Mouse (Mus musculus) frontal cortex, adult (tissue): ENCODE data around the gene Bmp6.

Experiments used
- ATAC-seq: cut with Nextera tagmentation; 2 replicates; pipeline ENCODE4 v1.9.2; 2017; ENCODE audit warnings: mild to moderate bottlenecking, moderate library complexity, mixed read lengths; ENCODE audit not compliant: low TSS enrichment

Bmp6 gene

DNA sequence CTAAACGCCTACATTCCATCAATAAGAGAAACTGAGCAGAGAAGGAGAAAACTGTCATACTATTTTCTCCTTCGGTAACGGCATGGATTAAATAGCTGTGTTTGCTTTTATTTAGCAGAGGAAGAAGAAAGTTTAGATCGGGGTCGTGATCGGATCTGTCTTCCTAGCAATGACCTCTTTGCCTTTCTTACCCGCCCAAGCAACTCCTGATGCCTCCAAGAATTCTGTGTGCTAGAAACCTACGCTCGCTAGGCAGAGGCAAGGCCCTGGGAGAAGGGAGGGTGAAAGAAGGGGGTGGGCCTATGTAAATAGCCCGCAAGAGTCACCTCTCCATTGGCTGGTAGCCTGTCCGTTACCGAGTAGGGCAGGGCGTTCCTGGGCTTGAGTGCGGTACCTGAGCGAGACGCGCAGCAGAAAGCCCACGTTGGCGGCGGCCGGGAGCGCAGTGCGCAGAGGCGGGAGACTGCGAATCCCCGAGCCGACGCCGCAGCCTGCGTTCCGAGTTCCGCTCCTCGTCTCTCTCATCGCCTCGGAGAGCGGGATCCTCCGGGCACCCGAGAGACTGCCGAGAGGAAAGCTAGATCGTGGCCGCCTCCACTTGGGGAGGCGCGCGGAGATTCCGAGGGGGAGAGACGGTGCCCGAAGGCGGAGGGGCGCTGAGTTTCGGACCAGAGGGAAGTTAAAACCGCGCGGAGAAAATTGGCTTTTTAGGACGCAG lies at the start of gene Bmp6:
Gene Bmp6 (plus strand): TSS at position 395 of the 718 bp plus-strand sequence.
- ATAC-seq, result peak; percentile 96

- no peak for ATAC-seq
These were observed 48.7 kb upstream of the Bmp6 start for GRCm38 (mm10) chr13:38296166-38296565.

DNA sequence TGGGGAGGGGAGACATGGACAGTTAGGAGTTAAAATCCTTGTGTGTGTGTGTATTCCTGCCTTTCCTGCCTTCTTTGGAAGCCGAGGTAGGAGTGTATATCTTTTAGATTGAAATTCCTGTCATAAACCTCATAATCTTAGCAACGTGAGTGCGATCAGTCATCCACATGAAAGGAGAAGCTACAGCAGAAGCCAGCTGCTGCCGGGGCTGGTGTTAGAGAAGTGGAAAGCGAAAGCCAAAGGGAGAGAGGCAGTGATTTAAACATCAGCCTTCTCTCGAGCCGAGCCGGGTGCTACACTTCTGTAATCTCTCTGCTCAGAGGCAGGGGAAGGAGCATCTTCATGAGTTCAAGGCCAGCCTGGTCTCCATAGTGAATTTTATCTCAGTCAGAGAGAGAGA lies 48.3 kb upstream of the Bmp6 start:
- peak; percentile 62; the same call in 1 of the 2 replicates for ATAC-seq

DNA sequence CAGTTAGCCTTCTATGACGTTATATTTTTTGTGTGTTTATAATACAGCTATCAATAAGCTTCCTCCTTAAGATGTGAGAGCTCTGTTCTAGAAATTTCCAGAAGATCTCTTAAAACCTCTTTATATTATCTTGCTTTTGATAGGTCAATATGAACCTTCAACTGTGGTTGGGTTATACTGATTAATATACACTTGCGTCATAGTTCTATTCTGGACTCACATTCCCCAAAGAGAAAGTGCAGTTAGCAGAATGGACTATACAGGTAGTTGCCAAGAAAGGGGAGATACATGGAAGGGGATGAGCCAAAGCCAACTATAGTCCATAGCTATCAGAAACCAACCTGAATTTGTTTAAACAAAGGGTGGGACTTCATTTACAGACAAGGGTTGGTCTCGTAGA lies 33.8 kb upstream of the Bmp6 start:
- ATAC-seq, result no peak

DNA sequence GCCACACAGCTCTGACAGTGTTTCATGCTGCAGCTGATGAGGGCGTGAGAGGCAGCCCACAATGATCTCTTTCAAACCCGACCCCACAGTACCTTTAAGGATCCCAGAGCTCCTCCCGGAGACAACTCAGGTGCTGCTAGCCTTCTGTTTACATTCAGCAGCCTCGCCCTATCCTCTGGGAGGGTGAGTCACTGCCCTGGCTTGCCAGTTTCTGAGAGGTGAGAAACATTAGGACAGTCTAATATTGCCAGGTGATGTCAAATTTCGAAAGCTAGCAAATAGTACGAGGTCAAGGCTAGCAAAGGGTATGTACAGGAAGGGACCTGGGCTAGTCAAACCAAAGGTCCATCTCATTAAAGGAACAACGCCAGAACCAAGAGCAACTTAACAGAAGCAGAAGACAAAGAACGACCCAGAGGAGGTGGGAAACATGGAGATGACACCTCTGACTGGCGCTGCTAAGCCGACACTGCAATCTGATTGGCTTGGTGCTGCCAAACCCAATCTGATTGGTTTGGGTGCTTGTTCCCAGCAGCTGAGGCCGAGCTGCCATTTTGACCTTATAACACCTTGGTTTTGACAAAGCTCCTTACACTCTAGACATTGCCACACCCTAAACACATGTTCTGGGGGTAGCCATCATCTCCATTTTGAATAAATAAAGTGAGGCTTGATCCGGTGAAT lies 32.4 kb upstream of the Bmp6 start:
- ATAC-seq, result no peak

GRCm38 (mm10) chr13:38314590-38314989 lies 30.3 kb upstream of the Bmp6 start:
- ATAC-seq, result no peak

GRCm38 (mm10) chr13:38318418-38318817 lies 26.5 kb upstream of the Bmp6 start:
- ATAC-seq, result no peak

- no peak for ATAC-seq
These were observed 24.6 kb upstream of the Bmp6 start for GRCm38 (mm10) chr13:38320354-38320753.

DNA sequence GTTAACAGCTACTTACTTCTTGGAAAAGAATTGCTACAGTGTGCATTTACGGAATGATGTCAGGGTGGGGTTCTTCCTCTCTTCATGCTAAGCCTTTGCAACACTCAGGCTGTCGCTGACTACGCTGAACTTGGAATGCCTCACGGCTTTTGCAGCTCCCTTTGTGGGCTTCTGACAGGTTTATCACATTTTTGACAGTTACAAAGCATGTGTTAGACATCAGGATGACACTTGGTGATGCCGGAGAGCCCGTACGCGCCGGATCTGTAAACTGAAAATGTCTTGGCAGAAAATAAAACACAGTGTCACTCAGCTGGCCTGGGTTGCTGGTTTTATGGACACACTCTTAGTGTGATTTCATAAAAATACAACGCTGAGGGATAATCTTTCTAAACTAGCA lies 20.5 kb upstream of the Bmp6 start:
- ATAC-seq, result no peak

GRCm38 (mm10) chr13:38327377-38327776 lies 17.5 kb upstream of the Bmp6 start:
- ATAC-seq, result no peak

DNA sequence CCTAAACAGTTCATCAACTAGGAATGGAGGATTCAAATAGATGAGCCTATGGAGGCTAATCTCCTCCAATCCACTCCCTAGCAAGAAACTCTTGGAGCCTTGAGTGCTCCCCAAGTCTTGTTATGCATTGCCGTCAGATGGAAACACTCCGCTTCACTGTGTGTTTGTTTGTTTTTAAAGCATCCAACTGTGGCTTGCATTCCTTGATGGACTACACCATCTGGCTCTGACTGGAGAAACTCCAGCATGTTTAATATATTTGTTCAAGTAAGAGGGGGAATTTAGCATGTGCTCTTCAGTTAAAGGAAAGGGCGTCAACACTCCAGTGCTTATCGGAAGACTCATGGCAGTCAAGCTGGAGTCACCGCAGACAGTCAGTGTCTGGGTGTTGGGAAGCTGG lies 11.4 kb upstream of the Bmp6 start:
- no peak for ATAC-seq

GRCm38 (mm10) chr13:38342598-38342997 lies 2.3 kb upstream of the Bmp6 start:
- ATAC-seq, result no peak

DNA sequence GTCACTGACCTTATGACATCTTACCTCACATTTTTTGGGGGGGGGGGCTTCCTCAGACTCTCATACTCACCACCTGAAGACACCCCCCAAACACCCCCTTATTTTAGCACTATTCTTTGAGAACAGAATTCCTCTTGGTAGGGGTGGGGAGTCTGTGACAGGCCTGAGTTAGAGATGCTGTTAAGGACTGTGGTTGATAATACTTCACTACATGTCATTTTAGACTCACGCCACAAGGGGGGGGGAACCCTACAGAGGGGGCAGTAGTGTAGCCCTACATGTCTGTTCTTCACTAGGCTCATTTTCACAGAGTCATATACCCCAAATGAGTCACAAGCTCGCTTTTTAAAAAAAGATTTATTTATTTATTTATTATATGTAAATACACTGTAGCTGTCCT lies 1.7 kb upstream of the Bmp6 start:
- no peak for ATAC-seq

- ATAC-seq, result no peak
These were observed 519 bp downstream of the Bmp6 start for GRCm38 (mm10) chr13:38345431-38345820.

GRCm38 (mm10) chr13:38346096-38346915 lies 1.4 kb downstream of the Bmp6 start:
- no peak for ATAC-seq

- ATAC-seq, result no peak
These were observed 2.3 kb downstream of the Bmp6 start for GRCm38 (mm10) chr13:38347021-38347774.

DNA sequence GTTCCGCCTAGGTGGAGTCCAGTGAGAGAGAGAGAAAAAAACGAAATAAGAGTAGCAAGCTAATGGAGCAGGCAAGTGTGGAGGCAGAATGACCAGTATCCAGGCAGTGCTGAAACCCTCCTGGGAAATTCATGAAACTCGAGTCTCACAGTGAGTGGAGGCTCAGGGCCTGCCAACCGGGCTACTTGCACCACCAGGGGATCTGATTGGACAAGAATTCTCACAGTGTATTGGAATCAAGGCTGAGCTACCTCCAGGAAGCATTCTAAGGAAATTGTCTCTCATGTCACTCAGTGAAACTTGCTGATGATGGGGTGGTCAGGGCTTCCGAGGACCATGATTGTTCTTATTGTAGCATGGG lies 2.8 kb downstream of the Bmp6 start:
- ATAC-seq, result no peak

- no peak for ATAC-seq
These were observed 4.1 kb downstream of the Bmp6 start for GRCm38 (mm10) chr13:38349046-38349445.

GRCm38 (mm10) chr13:38349818-38350217 lies 4.9 kb downstream of the Bmp6 start:
- ATAC-seq, result no peak

DNA sequence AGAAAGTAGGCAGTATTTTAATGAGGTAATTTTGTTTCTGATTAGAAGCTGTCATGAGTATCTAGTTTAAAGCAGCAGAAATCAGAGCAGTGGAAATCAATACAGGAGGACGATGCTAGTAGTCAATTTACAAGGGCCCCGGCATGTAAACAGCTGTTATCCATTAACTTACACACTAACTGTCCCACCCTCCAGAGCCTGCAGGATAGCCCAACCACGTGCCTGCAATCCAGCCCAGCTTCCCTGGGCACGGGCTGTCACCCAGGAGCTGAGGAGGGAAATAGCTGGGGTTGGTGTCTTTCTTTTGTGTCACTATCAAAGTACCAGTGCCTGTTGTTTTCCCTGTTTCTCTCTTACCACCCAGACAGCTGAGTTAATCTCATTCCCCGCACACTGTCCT lies 7.1 kb downstream of the Bmp6 start:
- ATAC-seq, result no peak

- ATAC-seq, result peak; percentile 67
These were observed 8.1 kb downstream of the Bmp6 start for GRCm38 (mm10) chr13:38352986-38353385.
